Mouse (Mus musculus) kidney, adult 2 months (tissue): Measurements from ENCODE around the gene Pip4k2c.

Source experiments
- CTCF ChIP-seq: fragments of 200-500 bp; conservative IDR thresholded peaks from 2 replicates; pipeline ENCODE4 v1.5.1; 2011; ENCODE audit warnings: low read depth, mild to moderate bottlenecking, control low read depth, low read length, moderate library complexity, mixed read lengths; ENCODE audit not compliant: insufficient read depth, insufficient read length
- POLR2A ChIP-seq: fragments of 200-500 bp; IDR thresholded peaks from one replicate; pipeline ENCODE4 v1.6.1; 2011; ENCODE audit warnings: low read depth, low read length, control low read depth

DNA sequence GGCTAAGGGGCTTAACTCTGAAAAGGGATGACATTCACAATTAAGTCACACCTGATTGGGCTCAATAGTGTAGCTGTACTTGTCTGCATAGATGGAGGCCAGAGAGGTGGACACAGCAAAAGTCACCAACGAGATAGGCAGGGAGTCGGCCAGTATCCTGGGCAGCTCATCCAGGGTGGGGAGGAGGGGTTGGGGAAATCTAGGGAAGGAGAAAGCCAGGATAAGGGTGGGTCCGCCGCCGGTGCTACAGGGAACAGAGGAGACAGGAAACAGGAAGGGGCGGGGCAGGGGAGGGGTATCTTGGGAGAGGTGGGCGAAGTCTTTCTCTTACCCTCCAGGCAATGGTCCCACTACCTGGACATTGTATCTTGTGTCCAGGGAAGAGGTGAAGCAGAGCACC lies 34.6 kb downstream of the Pip4k2c start:
- TF ChIP-seq CTCF = no peak
- TF ChIP-seq POLR2A = no peak
